12 mouse cellular contexts compared by ENCODE assay signal in genomic region chr12:104838987-104839386, GRCm38 (mm10). TPM values are rescaled to one million over a fixed set of nuclear protein-coding genes. Genes with fewer than 3 reads are reported as not detected.
DNase-seq lines count a peak whose midpoint lies in the region; ATAC-seq and TF ChIP-seq lines count a peak whose summit lies in the region.
"Had no signal": no experiment of that assay in that cellular context is flagged by ENCODE, and none has a peak within 500 bp of the region (broad histone marks: within the 10 kb centered on the region; RNA-seq: fewer than 3 reads in every experiment).

No protein-coding gene starts in this region.

- DNase-seq in kidney, postnatal 0 days (ENCODE audit: low spot score) = no peak
- peak; percentile 11 for DNase-seq in thymus, adult 2 months
- DNase-seq in thymus, adult 18-20 months = no peak
- peak; percentile 47 to 74 for DNase-seq in cerebellum, postnatal 25 days
- no peak for DNase-seq in urinary bladder, postnatal 10 days (ENCODE audit: low spot score)
- DNase-seq: liver, embryonic 13.5 days had no signal

- peak; percentile 66 for TF ChIP-seq CTCF in kidney, postnatal 0 days (IDR thresholded peaks at IDR 0.05; ENCODE audit: low read depth)
- no peak for TF ChIP-seq CTCF in thymus, adult 2 months (IDR thresholded peaks at IDR 0.05; ENCODE audit: borderline replicate concordance, control insufficient read depth, extremely low read depth, insufficient read depth, low read length, poor library complexity)
- peak; percentile 54; the same call in 1 of the 2 replicates for TF ChIP-seq CTCF in small intestine, adult 2 months (IDR thresholded peaks at IDR 0.05; ENCODE audit: extremely low read depth, insufficient read length, insufficient replicate concordance, low read depth, low read length)

- H3K4me1 ChIP-seq in kidney, postnatal 0 days (replicated peaks; ENCODE audit: insufficient read depth, low read length) = 0 out of 2 replicates have a peak, but pooled peaks cover 3% of the 10 kb centered on the region
- H3K4me1 ChIP-seq in kidney, embryonic 15.5 days = peaks cover 27% of the 10 kb centered on the region
- no peaks in the 10 kb centered on the region for H3K4me1 ChIP-seq in thymus, adult 2 months (replicated peaks; ENCODE audit: control insufficient read depth, insufficient read depth, low read length)
- peaks cover 19% of the 10 kb centered on the region; the same call in 1 of the 2 replicates for H3K4me1 ChIP-seq in small intestine, adult 2 months (ENCODE audit: control insufficient read depth, insufficient read depth, insufficient read length, low read length)
- H3K4me1 ChIP-seq in heart, embryonic 11.5 days (ENCODE audit: control insufficient read depth, insufficient read depth, low read length) = 0 out of 2 replicates have a peak, but pooled peaks cover 2% of the 10 kb centered on the region

- TF ChIP-seq POLR2A in thymus, adult 2 months (IDR thresholded peaks at IDR 0.05; ENCODE audit: control insufficient read depth, extremely low read depth, insufficient read depth, low read length, poor library complexity) = no peak
- TF ChIP-seq POLR2A in small intestine, adult 2 months (IDR thresholded peaks at IDR 0.05; ENCODE audit: low read depth, low read length) = no peak

- no peak overlapping the region for H3K4me3 ChIP-seq in kidney, postnatal 0 days (replicated peaks; ENCODE audit: low read depth, low read length)
- H3K4me3 ChIP-seq in kidney, embryonic 15.5 days (replicated peaks) = no peak overlapping the region
- H3K4me3 ChIP-seq in thymus, adult 2 months (ENCODE audit: control insufficient read depth, insufficient read depth, low read length) = no peak overlapping the region
- H3K4me3 ChIP-seq in small intestine, adult 2 months (ENCODE audit: low read depth, low read length) = no peak overlapping the region
- no peak overlapping the region for H3K4me3 ChIP-seq in heart, embryonic 11.5 days (ENCODE audit: low read depth, low read length)
- H3K4me3 ChIP-seq: liver, embryonic 13.5 days; neural tube, embryonic 13.5 days; stomach, embryonic 15.5 days had no signal

- ATAC-seq in kidney, postnatal 0 days (replicated peaks; ENCODE audit: low FRiP score, low read depth) = no peak; the same call in 1 of the 2 replicates
- ATAC-seq in kidney, embryonic 15.5 days (replicated peaks; ENCODE audit: low FRiP score) = no peak; the same call in 1 of the 2 replicates
- ATAC-seq in heart, embryonic 11.5 days (replicated peaks; ENCODE audit: insufficient number of reproducible peaks, low FRiP score, low TSS enrichment) = no peak
- ATAC-seq: hindbrain, embryonic 16.5 days had no signal

- H3K9ac ChIP-seq in kidney, postnatal 0 days (ENCODE audit: low read depth, low read length) = no peak overlapping the region
- no peak overlapping the region for H3K9ac ChIP-seq in kidney, embryonic 15.5 days
- H3K9ac ChIP-seq in heart, embryonic 11.5 days (ENCODE audit: low read depth, low read length) = no peak overlapping the region
- H3K9ac ChIP-seq: liver, embryonic 13.5 days; neural tube, embryonic 13.5 days; stomach, embryonic 15.5 days had no signal

- H3K9me3 ChIP-seq in kidney, postnatal 0 days (replicated peaks; ENCODE audit: low read length) = no peaks in the 10 kb centered on the region
- H3K9me3 ChIP-seq in kidney, embryonic 15.5 days (replicated peaks) = no peaks in the 10 kb centered on the region
- H3K9me3 ChIP-seq in heart, embryonic 11.5 days (replicated peaks; ENCODE audit: control insufficient read depth, low read length) = no peaks in the 10 kb centered on the region
- H3K9me3 ChIP-seq: liver, embryonic 13.5 days; neural tube, embryonic 13.5 days; stomach, embryonic 15.5 days had no signal

- H3K27me3 ChIP-seq in kidney, postnatal 0 days (ENCODE audit: insufficient read depth, low read length) = no peaks in the 10 kb centered on the region
- H3K27me3 ChIP-seq in kidney, embryonic 15.5 days = 0 out of 2 replicates have a peak, but pooled peaks cover 2% of the 10 kb centered on the region
- H3K27me3 ChIP-seq in thymus, adult 2 months (ENCODE audit: control insufficient read depth, insufficient read depth, low read length) = no peaks in the 10 kb centered on the region
- H3K27me3 ChIP-seq in small intestine, adult 2 months (ENCODE audit: control insufficient read depth, insufficient read depth, low read length) = no peaks in the 10 kb centered on the region
- H3K27me3 ChIP-seq in heart, embryonic 11.5 days (ENCODE audit: control insufficient read depth, insufficient read depth, low read length) = peaks cover 3% of the 10 kb centered on the region; the same call in 1 of the 2 replicates
- H3K27me3 ChIP-seq: liver, embryonic 13.5 days; neural tube, embryonic 13.5 days; stomach, embryonic 15.5 days had no signal

- H3K36me3 ChIP-seq in kidney, postnatal 0 days (ENCODE audit: insufficient read depth, low read length) = no peaks in the 10 kb centered on the region
- no peaks in the 10 kb centered on the region for H3K36me3 ChIP-seq in kidney, embryonic 15.5 days
- no peaks in the 10 kb centered on the region for H3K36me3 ChIP-seq in thymus, adult 2 months (ENCODE audit: control insufficient read depth, insufficient read depth, low read length)
- no peaks in the 10 kb centered on the region for H3K36me3 ChIP-seq in small intestine, adult 2 months (ENCODE audit: control insufficient read depth, insufficient read depth, low read length)
- no peaks in the 10 kb centered on the region for H3K36me3 ChIP-seq in heart, embryonic 11.5 days (ENCODE audit: control insufficient read depth, insufficient read depth, low read length)
- H3K36me3 ChIP-seq: liver, embryonic 13.5 days; neural tube, embryonic 13.5 days; stomach, embryonic 15.5 days had no signal

- no peak overlapping the region for H3K27ac ChIP-seq in kidney, postnatal 0 days
- H3K27ac ChIP-seq in kidney, embryonic 15.5 days = no peak overlapping the region
- no peak overlapping the region for H3K27ac ChIP-seq in thymus, adult 2 months (ENCODE audit: control insufficient read depth, insufficient read depth, low read length)
- H3K27ac ChIP-seq in small intestine, adult 2 months (ENCODE audit: insufficient read depth, low read depth, low read length) = no peak overlapping the region
- H3K27ac ChIP-seq in heart, embryonic 11.5 days (ENCODE audit: low read depth, low read length) = no peak overlapping the region
- H3K27ac ChIP-seq: liver, embryonic 13.5 days; neural tube, embryonic 13.5 days; stomach, embryonic 15.5 days had no signal

- no peak overlapping the region for H3K4me2 ChIP-seq in kidney, postnatal 0 days (ENCODE audit: low read length)
- no peak overlapping the region for H3K4me2 ChIP-seq in kidney, embryonic 15.5 days
- H3K4me2 ChIP-seq in heart, embryonic 11.5 days = no peak overlapping the region
- H3K4me2 ChIP-seq: liver, embryonic 13.5 days; neural tube, embryonic 13.5 days; stomach, embryonic 15.5 days had no signal

- WGBS in kidney, postnatal 0 days = 57% methylated on average over 4 of the region's 4 CpGs
- whole genome bisulfite sequencing in kidney, embryonic 15.5 days = 61% methylated on average over 4 of the region's 4 CpGs
- WGBS in thymus, adult 2 months = 74% methylated on average over 4 of the region's 4 CpGs
- WGBS in small intestine, adult 2 months = 79% methylated on average over 4 of the region's 4 CpGs
- 46% methylated on average over 4 of the region's 4 CpGs for WGBS in heart, embryonic 11.5 days (ENCODE audit: insufficient replicate concordance)

RNA-seq across cellular contexts. Expression of gene Clmn, which starts 25.9 kb away (rescaled TPM):
- polyA plus RNA-seq in kidney, postnatal 0 days (2015; fragmentation: Nextera tagmentation; extraction: Ambion mirVana) = 6.0 and 7.3 TPM in 2 replicates
- polyA plus RNA-seq in kidney, embryonic 15.5 days (2015; fragmentation: Nextera tagmentation; extraction: Ambion mirVana) = 4.9 and 5.5 TPM in 2 replicates
- 0.75 and 1.0 TPM in 2 replicates for polyA plus RNA-seq in thymus, adult 2 months (2012; rRNA removed)
- 3.0 and 3.4 TPM in 2 replicates for polyA plus RNA-seq in small intestine, adult 2 months (2012; rRNA removed)
- 1.3 and 1.5 TPM in 2 replicates for polyA plus RNA-seq in heart, embryonic 11.5 days (2014; fragmentation: Nextera tagmentation; extraction: Ambion mirVana)

Comparison
In these comparisons a context has a peak if more than half of its experiments do, and no peak if none do; other contexts are left out.
1. DNase-seq: peak in thymus, adult 2 months (single experiment) and cerebellum, postnatal 25 days (2 of 2); none in kidney, postnatal 0 days (single experiment), thymus, adult 18-20 months (0 of 2) and urinary bladder, postnatal 10 days (single experiment).